Mouse (Mus musculus) midbrain, embryonic 14.5 days (tissue): Measurements from ENCODE around the gene Bpifb4. TPM values are rescaled to one million over a fixed set of nuclear protein-coding genes. Genes with fewer than 3 reads are reported as not detected.
A peak's percentile ranks its signal among the peaks of the same experiment; 100 is the strongest.

Experiments
- ATAC-seq: fragments of 200-750 bp; cut with Nextera tagmentation; 2 replicates; pipeline ENCODE4 v1.8.0; 2017; ENCODE audit warnings: moderate number of reproducible peaks, moderate library complexity; ENCODE audit not compliant: low FRiP score, low TSS enrichment
- DNase-seq: peaks from one replicate; pipeline ENCODE4 v3.0.0-alpha.2; 2015
- H3K27ac ChIP-seq: fragments of 300-500 bp; sonication (generic); replicated peaks from 2 replicates; pipeline ENCODE4 v1.5.1; 2014; ENCODE audit warnings: mild to moderate bottlenecking, low read depth, low read length, moderate library complexity
- H3K27me3 ChIP-seq: fragments of 300-500 bp; sonication (generic); 2 replicates; pipeline ENCODE4 v1.6.1; 2014; ENCODE audit warnings: low read length, control low read depth, mixed read lengths; ENCODE audit not compliant: control insufficient read depth, insufficient read depth
- H3K36me3 ChIP-seq: fragments of 300-500 bp; sonication (generic); 2 replicates; pipeline ENCODE4 v1.6.1; 2014; ENCODE audit warnings: low read length, control low read depth; ENCODE audit not compliant: control insufficient read depth, insufficient read depth
- H3K4me1 ChIP-seq: fragments of 300-500 bp; sonication (generic); 2 replicates; pipeline ENCODE4 v1.6.1; 2014; ENCODE audit warnings: mild to moderate bottlenecking, antibody characterized with exemption, low read length, control low read depth; ENCODE audit not compliant: control insufficient read depth, insufficient read depth
- H3K4me2 ChIP-seq: fragments of 300-500 bp; sonication (generic); 2 replicates; pipeline ENCODE4 v1.6.1; 2014; ENCODE audit warnings: mild to moderate bottlenecking, low read length, moderate library complexity
- H3K4me3 ChIP-seq: fragments of 300-500 bp; sonication (generic); replicated peaks from 2 replicates; pipeline ENCODE4 v1.5.1; 2014; ENCODE audit warnings: low read depth, low read length
- H3K9ac ChIP-seq: fragments of 300-500 bp; sonication (generic); replicated peaks from 2 replicates; pipeline ENCODE4 v1.6.1; 2014; ENCODE audit warnings: mild to moderate bottlenecking, low read length, moderate library complexity
- H3K9me3 ChIP-seq: fragments of 300-500 bp; sonication (generic); 2 replicates; pipeline ENCODE4 v1.6.1; 2016; ENCODE audit warnings: low read length, control low read depth, mixed read lengths; ENCODE audit not compliant: control insufficient read depth
- WGBS: fragments of 180-500 bp; shearing (Covaris S2); extraction: QIAGEN DNeasy Blood & Tissue Kit; methylation state at CpG from one replicate; pipeline ENCODE4 v1.1.7; 2014; 5-methylcytosine and 5-hydroxymethylcytosine counted together
- polyA plus RNA-seq: library from polyadenylated mRNA; unstranded; fragments of >200 nt; fragmentation: Nextera tagmentation; extraction: Ambion mirVana; gene quantifications from 2 replicates; pipeline ENCODE4 v1.2.1, GENCODE M21; 2014

The Bpifb4 gene
- not detected in 2 replicates for polyA plus RNA-seq

GRCm38 (mm10) chr2:153937843-153938242 is at the start of gene Bpifb4:
Gene Bpifb4 (plus strand): TSS chr2:153938212.
- Histone ChIP-seq H3K27me3 (no peaks in the 10 kb centered on the region), H3K27ac (no peak within 1 kb of the TSS), H3K4me3 (no peak within 1 kb of the TSS), H3K4me2 (no peak within 1 kb of the TSS), H3K9me3 (no peaks in the 10 kb centered on the region), H3K36me3 (no peaks in the 10 kb centered on the region), H3K4me1 (no peaks in the 10 kb centered on the region), H3K9ac (no peak within 1 kb of the TSS)
- ATAC-seq (no peak), DNase-seq (no peak)
- WGBS: 86% methylated on average over 5 of the region's 5 CpGs

GRCm38 (mm10) chr2:153899111-153899510 is 38.9 kb upstream of the Bpifb4 start:
- Histone ChIP-seq H3K4me1 (no peaks in the 10 kb centered on the region), H3K9me3 (no peaks in the 10 kb centered on the region), H3K4me2 (no peak overlapping the region), H3K27me3 (no peaks in the 10 kb centered on the region), H3K4me3 (no peak overlapping the region), H3K27ac (no peak overlapping the region), H3K9ac (no peak overlapping the region), H3K36me3 (no peaks in the 10 kb centered on the region)
- 83% methylated on average over 5 of the region's 5 CpGs for WGBS
- ATAC-seq: no peak
- no peak for DNase-seq

DNA sequence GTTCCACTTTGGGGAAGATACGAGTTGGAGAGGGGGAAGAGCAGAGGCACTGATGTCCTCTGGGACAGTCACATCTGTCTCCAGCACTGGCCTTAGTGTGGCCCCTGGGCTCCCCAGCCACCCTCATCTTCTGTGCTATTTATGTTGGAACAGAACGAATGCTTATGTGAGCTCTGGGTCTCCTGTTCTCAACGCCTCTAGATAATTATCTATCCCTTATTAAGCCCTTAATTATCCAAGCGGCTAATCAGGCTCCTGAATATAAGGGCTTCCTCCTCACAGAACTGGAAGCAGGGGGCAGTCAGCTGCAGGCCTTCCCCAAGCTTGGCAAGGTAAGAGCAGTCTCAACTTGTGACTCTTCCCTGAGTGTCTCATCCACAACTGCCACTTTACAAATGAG is 37.9 kb upstream of the Bpifb4 start, which contains the start of gene Bpifb6:
Gene Bpifb6, plus strand, starts transcription at position 301 of the 400 bp plus-strand sequence.
- Histone ChIP-seq H3K4me1 (no peaks in the 10 kb centered on the region), H3K4me2 (no peak within 1 kb of the TSS), H3K36me3 (no peaks in the 10 kb centered on the region), H3K27me3 (no peaks in the 10 kb centered on the region), H3K9me3 (no peaks in the 10 kb centered on the region), H3K4me3 (no peak within 1 kb of the TSS), H3K27ac (no peak within 1 kb of the TSS), H3K9ac (no peak within 1 kb of the TSS)
- 80% methylated on average over 4 of the region's 4 CpGs for WGBS
- no peak for ATAC-seq
- DNase-seq: no peak

- no peak for ATAC-seq
- Histone ChIP-seq H3K27me3 (no peaks in the 10 kb centered on the region), H3K4me2 (no peak overlapping the region), H3K27ac (no peak overlapping the region), H3K9ac (no peak overlapping the region), H3K9me3 (no peaks in the 10 kb centered on the region), H3K4me1 (no peaks in the 10 kb centered on the region), H3K4me3 (no peak overlapping the region), H3K36me3 (no peaks in the 10 kb centered on the region)
- WGBS: 84% methylated on average over 6 of the region's 6 CpGs
- DNase-seq: no peak
Observed at GRCm38 (mm10) chr2:153902726-153903125, 35.3 kb upstream of the Bpifb4 start.

- H3K36me3 ChIP-seq: no peaks in the 10 kb centered on the region
- H3K27me3 ChIP-seq: no peaks in the 10 kb centered on the region
- H3K9me3 ChIP-seq: no peaks in the 10 kb centered on the region
- 90% methylated on average over 4 of the region's 4 CpGs for WGBS
- ATAC-seq (no peak), DNase-seq (no peak)
- no peak overlapping the region for H3K27ac ChIP-seq
- no peak overlapping the region for H3K4me3 ChIP-seq
- H3K4me1 ChIP-seq: no peaks in the 10 kb centered on the region
- H3K4me2 ChIP-seq: no peak overlapping the region
- H3K9ac ChIP-seq: no peak overlapping the region
Observed at GRCm38 (mm10) chr2:153906626-153907025, 31.4 kb upstream of the Bpifb4 start.

DNA sequence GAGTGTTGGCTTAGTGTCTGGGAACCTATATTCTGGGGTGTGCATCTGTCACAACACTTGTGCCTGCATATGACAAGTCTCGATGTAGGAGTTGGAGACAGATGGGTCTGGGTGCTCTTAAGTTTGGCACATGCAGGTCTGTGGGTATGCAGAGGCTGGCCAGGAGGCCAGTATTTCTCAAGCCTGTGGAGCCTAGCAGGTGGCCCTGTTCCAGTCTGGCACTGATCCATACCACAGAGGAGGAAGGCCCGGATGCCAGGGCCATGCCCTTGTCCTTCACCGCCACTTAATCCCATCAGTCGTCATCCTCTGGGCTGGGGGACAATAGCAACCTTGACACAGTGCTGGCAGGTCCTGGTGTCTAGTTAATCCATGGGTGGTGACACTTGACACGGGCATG is 23.9 kb upstream of the Bpifb4 start:
- Histone ChIP-seq H3K9me3 (no peaks in the 10 kb centered on the region), H3K36me3 (no peaks in the 10 kb centered on the region), H3K4me3 (no peak overlapping the region), H3K27me3 (no peaks in the 10 kb centered on the region), H3K4me2 (no peak overlapping the region), H3K9ac (no peak overlapping the region), H3K4me1 (no peaks in the 10 kb centered on the region), H3K27ac (no peak overlapping the region)
- ATAC-seq: no peak
- peak; percentile 5 for DNase-seq
- WGBS: 35% methylated on average over 5 of the region's 5 CpGs

GRCm38 (mm10) chr2:153917930-153918329 is 20.1 kb upstream of the Bpifb4 start, which contains the start of gene Bpifb3:
Gene Bpifb3 (plus strand): TSS chr2:153918230.
- no peaks in the 10 kb centered on the region for H3K27me3 ChIP-seq
- no peaks in the 10 kb centered on the region for H3K9me3 ChIP-seq
- H3K4me2 ChIP-seq: no peak within 1 kb of the TSS
- ATAC-seq (no peak), DNase-seq (no peak)
- 62% methylated on average over 8 of the region's 8 CpGs for WGBS
- H3K4me1 ChIP-seq: no peaks in the 10 kb centered on the region
- no peak within 1 kb of the TSS for H3K4me3 ChIP-seq
- no peak within 1 kb of the TSS for H3K27ac ChIP-seq
- no peak within 1 kb of the TSS for H3K9ac ChIP-seq
- H3K36me3 ChIP-seq: no peaks in the 10 kb centered on the region

DNA sequence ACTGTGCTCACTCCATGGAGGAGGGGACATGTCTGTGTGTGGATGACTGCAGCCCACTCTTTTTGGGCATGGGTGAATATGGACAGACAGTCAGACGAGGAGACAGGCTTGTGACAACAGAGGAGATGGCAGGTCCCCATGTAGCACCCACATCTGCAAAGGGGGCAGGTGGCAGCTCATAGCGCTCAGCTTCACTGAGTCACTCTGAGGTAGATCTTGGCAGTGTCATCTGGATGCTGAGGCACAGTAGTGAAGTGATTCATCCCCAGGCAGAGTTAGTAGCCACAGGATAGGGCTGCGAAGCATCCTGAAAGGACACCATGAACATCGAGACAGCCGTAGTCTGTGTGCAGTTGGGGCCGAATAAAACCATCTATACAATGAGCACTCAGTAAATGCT is 16.8 kb upstream of the Bpifb4 start:
- H3K27ac ChIP-seq: no peak overlapping the region
- H3K9ac ChIP-seq: no peak overlapping the region
- WGBS: 84% methylated on average over 6 of the region's 6 CpGs
- H3K4me2 ChIP-seq: no peak overlapping the region
- no peaks in the 10 kb centered on the region for H3K27me3 ChIP-seq
- H3K4me3 ChIP-seq: no peak overlapping the region
- H3K4me1 ChIP-seq: no peaks in the 10 kb centered on the region
- DNase-seq: no peak
- ATAC-seq: no peak
- H3K9me3 ChIP-seq: no peaks in the 10 kb centered on the region
- H3K36me3 ChIP-seq: no peaks in the 10 kb centered on the region

- Histone ChIP-seq H3K9ac (no peak overlapping the region), H3K9me3 (no peaks in the 10 kb centered on the region), H3K27me3 (no peaks in the 10 kb centered on the region), H3K36me3 (no peaks in the 10 kb centered on the region), H3K27ac (no peak overlapping the region), H3K4me2 (no peak overlapping the region), H3K4me3 (no peak overlapping the region), H3K4me1 (peaks cover 4% of the 10 kb centered on the region; the same call in 1 of the 2 replicates)
- DNase-seq (peak; percentile 60), ATAC-seq (no peak)
- WGBS: 43% methylated on average over 3 of the region's 3 CpGs
Observed at GRCm38 (mm10) chr2:153929871-153930413, 8.1 kb upstream of the Bpifb4 start.
